Mouse (Mus musculus) liver, adult 2 months (tissue): ENCODE data around the gene Dnajc6.

Experiments used
- CTCF ChIP-seq: fragments of 200-500 bp; IDR thresholded peaks from 2 replicates; pipeline ENCODE4 v1.5.1; 2011; ENCODE audit warnings: low read depth, low read length, control low read depth
- POLR2A ChIP-seq: fragments of 200-500 bp; IDR thresholded peaks from 2 replicates; pipeline ENCODE4 v1.6.1; 2011; ENCODE audit warnings: low read length, control low read depth; ENCODE audit not compliant: insufficient read depth; ENCODE audit errors: extremely low read depth

DNA sequence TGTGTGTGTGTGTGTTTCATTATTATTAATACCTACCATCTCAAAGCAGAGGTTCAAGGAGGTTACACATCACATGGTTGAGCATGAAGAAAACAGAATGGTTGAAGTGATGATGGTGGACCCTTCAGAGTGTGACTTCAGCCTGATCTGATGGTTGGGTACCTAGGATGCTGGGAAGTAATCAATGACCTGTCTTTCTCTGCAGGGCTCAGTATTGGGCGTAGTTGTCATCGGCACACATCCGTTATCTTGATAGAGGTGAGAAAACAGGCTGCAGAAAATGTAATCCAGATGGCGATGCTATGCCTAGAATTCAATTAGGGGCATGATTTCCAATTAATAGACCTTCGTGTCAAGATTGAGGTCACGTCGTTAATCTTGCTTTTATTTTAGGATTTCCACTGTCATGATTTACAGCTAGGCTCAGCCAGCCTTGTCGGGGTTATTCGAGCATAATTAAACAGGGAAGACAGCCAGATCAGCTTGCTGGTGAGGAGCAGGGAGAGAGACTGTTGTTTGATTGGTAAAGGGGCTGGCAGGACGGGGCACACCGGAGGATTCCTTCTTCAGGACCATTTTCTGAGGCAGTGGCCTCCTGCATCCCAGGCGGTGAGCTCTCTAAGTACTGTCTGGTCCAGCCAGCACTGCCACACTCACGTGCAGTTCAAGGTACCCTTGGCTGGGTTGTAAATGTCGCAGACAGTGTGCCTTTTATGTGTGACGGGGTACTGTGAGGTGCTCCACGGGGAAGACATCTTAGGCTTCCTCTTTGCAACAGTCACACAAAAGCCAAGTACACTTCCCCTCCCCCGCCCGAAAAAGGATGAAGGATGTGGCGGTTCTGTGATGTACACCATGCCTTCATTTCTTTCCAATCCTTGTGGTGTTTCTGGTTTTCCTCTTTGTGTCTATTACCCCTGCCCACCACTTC is 88.3 kb downstream of the Dnajc6 start:
- TF ChIP-seq POLR2A (no peak), CTCF (no peak)
